Mouse (Mus musculus) erythroblast, adult 5-6 weeks (primary cell): ENCODE results near the gene Tmem267. TPM values are rescaled to one million over a fixed set of nuclear protein-coding genes. Genes with fewer than 3 reads are reported as not detected.
A peak's percentile ranks its signal among the peaks of the same experiment; 100 is the strongest.
"Not testable (repeated sequence)": the region's sequence is repeated elsewhere in the genome, so short reads cannot be mapped to it uniquely, and the experiment has no call there.

ENCODE experiments used
- ATAC-seq: replicated peaks from 2 replicates; pipeline ENCODE4 v1.8.0; 2016; ENCODE audit warnings: moderate number of reproducible peaks, mild to moderate bottlenecking, moderate TSS enrichment, inconsistent platforms; ENCODE audit not compliant: poor library complexity, low FRiP score, severe bottlenecking
- total RNA-seq, 2 experiments: library from RNA; stranded (forward) in 1 of 2; stranded (reverse) in 1 of 2; fragments of 150-400 nt in 1 of 2; fragments of 200-764, 138-1000 nt in 1 of 2; gene quantifications; 2 replicates each; pipeline versions ENCODE4 v1.2.3 to v1.2.4; 2015 to 2017; ENCODE audit warnings: low replicate concordance in 2 of 2

The Tmem267 gene
- total RNA-seq, 2 experiments from 2014 or later = 0.43 to 6.3 TPM

DNA sequence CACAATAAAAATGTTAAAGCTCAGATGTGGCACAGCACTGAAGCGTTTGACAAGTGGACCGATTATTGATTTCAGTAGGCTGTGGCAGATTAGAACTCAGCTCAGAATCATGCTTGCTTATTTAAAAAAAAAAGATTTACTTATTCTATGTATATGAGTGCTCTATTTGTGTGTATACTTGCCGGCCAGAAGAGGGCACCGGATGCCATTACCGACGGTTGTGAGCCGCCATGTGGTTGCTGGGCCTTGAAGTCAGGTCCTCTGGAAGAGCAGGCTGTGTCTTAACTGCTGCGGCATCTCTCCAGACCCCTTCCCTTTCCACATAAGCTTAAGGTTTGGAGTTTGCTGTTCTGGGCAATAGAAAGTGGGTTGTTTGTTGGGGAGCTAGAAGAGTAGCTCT is 116.1 kb downstream of the Tmem267 start:
- not testable (repeated sequence) for ATAC-seq

DNA sequence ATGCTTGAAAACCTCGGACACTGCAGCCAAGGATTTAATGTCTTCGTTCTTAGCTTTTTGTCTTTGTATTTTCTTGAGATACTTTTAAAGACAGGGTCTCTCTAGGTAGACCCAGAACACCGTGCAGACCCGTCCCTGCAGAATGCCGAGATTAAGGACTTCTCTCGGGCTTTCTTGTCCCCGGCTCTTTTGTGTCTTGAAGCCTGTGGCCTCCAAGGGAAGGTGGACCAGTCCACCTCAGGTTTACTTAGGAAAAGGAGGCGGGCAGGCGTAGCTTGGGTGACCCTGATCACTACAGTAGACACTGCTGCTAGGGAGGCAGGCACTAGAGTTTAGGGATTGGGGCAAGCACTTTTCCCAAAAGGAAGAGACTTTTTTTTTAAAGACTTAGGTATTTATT is 116.5 kb downstream of the Tmem267 start:
- ATAC-seq = not testable (repeated sequence)

DNA sequence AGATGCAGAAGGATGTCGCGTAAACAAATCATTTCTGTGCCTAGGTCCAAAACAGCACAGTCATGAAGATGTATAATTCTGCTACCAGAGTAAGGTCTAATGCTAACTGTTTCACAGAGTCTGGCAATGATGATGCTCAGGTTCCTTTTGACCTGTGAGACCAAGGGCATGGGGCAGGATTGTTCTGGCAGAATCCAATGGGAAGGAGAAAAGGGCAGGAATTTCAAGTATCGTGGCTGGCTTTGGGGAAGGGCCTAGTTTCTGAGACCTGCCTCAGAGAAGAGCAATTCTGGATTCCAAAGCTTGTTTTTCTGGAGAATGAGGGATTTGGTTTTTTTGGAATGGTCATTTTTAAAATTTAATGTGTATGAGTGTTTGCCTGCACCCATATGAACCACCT is 131.0 kb downstream of the Tmem267 start:
- no peak for ATAC-seq

DNA sequence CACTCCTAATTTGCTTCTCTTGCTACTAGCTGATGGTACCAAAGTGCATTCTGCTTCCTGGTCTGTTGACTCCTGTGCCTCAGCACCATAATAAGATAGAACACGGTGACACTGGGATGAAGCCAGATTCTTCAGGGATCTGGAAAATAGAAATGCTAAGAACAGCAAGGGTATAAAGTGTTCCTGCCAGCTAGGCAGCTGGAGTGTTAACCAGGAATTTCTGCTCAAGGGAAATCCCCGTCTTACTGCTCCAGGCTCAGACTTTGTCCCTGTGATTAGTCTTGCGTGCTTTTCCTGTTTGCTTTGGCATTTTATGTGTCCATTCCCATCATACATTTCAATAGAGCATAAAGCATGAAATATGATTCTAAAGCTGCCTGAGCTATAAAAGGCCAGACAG is 131.9 kb downstream of the Tmem267 start:
- no peak for ATAC-seq

DNA sequence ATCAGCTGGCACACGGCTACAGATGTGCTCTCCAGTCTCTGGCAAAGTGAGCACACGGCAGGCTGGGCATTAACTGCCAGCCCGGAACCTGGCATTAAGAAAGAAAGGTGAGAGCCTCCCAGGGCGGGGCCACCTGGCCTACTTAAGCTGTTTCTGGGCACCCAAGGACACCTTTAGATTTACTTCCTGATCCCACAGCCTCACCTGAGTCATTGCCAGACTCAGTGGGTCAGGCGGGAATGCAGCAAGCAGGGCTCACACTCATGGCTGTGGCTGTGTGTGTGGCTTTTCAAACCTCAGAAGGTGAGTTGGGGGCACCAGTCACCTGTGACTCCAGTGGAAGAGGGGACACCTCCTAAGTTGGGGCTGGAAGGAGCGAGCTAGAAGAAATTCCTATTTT is 135.8 kb downstream of the Tmem267 start, which contains the start of gene Ccl28:
TSS of gene Ccl28 (plus strand) at position 186 of the 400 bp plus-strand sequence.
- ATAC-seq = no peak

DNA sequence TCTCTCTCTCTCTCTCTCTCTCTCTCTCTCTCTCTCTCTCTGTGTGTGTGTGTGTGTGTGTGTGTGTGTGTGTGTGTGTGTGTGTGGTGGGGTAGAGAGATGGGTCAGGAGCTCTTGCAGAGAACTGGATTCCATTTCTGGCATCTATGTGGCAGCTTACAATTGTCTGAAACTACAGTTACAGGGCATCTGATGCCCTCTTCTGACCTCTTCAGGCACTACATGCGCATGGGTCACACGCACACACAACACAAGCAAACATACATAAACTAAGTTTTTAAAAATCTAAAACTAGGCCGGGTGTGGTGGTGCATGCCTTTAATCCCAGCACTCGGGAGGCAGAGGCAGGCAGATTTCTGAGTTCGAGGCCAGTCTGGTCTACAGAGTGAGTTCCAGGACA is 138.1 kb downstream of the Tmem267 start:
- ATAC-seq = not testable (repeated sequence)

DNA sequence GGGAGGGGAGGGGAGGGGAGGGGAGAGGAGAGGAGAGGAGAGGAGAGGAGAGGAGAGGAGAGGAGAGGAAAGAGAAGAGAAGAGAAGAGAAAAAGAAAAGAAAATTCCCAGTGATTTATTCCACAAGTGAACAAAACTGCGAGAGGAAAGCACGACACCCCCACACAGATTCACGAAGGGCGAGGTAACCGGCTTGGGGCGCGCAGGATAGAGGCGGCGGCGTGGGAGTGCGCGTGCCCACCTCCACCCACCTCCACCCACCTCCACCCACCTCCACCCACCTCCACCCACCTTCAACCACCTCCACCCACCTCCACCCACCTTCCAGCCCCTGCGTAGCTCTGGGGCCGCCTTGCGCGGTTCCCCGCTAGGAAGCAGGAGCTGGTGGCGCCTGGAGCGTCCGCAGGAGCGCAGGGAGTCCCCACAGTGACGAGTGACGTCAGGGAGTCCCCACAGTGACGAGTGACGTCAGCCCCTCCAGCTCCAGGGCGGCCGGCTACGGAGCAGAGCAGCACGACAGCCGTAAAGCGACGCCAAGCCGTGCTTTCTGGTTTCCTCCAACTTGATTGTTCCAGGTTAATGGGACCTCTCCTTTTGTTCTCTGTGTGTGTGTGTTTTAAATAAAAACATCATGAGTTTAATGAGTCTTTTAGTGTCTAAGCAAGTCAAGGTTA is 143.8 kb downstream of the Tmem267 start:
- ATAC-seq = peak; percentile 80

DNA sequence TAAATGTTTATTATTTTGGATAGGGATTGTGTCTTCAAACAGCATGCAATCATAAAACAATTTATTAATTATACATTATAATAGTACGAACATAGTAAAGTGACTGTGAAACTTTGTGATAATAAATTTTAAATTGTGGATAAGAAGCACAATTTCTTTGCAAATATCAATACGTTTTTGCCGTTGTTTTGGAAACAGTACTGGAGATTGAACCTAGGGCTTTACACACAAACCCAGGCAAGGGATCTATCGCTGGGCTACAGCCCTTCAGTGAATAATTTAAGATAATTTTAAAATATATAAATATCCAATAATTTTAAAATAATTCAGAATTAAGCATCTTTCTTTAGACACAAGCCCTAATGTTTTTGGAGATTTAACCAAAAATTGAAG is 144.3 kb downstream of the Tmem267 start:
- no peak for ATAC-seq

DNA sequence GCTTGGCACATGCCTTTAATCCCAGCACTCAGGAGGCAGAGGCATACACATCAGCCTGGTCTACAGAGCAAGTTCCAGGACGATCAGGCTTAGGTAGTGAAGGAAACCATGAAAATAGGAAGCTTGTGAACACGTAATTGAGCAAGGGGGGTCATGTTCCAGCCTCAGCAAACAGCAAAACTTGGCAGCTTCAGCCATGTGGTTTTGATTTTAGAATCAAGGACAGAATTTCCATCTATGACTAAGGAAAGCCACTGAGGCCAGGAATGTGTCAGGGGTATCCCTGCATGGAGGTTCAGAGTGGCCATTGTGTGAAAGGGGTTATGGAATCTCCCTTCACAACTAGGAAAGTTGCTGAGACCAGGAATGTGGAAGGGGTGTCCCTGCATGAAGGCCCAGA is 147.7 kb downstream of the Tmem267 start:
- no peak for ATAC-seq

DNA sequence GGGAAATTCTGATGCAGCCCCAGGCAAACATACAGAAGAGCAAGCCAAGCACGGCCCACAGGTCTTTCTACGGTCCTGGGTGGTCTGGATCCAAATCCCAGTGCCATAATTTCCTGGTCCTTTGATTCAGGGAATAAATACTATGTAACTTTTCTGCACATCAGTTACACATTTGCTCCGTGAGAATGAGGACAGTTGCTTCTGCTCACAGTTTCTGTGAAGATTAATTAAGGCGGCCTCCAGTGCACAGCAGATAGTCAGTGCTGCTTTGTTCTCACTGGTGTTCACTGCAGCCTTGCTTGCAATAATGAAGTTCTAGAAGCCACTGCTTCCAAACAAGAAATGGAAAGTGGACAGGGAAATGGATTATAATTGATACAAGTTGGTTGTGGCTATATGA is 150.0 kb downstream of the Tmem267 start:
- ATAC-seq = no peak

DNA sequence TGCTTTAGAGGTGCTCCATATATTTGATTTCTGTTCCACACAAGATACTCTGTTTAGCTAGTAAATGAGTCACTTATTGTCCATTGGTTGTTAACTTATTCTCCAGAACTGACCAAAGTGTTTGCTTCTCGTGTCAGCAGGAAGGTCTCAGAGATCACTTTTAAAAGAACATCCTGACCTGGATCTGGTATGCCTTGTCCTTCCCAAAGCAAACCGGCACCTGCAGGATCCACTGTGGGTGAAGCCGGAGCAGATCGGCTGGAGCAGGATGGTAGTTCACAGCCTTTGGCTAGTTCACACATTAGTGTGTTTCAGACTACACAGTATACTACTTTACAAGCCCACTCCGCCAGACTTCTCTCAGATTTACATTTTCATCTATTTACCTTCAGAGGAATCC is 150.6 kb downstream of the Tmem267 start:
- ATAC-seq = no peak

DNA sequence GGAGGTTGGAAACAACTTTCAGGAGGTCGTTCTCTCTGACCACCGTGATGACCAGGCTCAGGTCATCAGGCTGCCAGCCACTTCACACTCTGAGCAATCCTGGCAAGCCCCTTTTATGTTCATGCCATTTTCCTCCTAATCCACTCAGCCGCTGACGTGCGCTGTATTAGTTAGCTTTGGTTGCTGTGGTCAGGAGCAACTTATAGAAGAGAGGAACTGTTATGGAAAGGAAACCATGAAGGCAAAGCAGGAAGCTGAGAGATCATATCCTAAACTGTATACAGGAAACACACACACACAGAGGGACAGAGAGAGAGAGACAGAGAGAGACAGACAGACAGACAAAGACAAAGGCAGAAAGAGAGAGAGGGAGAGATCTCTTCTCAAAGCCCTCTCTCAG is 151.5 kb downstream of the Tmem267 start:
- ATAC-seq = no peak

DNA sequence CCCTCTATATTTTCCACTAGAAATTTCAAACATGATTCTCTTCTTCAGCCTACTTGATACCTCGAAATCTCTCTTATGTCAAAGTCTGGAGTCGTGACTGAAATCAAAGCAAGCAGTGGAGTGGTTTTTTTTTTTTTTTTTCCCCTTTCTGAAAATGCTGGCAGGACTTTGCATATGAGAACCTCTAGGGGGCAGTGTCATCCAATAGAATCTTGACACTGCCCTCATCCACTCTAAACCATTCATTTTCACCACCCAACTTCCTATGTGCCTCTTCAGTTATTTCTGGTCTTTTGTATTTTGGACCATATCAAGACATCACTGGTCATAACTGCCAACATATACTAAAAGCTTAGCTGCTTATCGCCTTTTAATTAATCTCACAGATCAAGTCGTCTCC is 152.7 kb downstream of the Tmem267 start:
- 0 out of 2 replicates have a peak, but pooled peaks have one; percentile 43 for ATAC-seq

DNA sequence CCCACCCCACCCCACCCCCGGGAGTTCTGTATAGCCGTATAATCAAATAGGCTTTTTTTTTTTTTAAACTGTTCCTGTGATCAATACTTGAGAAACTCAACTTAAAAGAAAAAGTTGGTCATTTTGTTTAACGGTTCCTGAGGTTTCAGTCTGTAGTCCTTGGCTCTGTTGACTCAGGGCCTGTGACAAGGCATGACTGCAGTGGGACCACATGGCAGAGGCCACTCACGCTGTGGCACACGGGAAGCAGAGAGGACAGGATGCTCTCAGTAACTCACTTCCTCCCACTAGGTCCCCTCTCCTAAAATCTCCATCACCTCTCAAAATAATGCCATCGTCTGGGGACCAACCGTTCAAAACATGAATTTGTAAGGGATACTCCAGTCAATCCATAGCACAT is 153.3 kb downstream of the Tmem267 start:
- no peak for ATAC-seq

DNA sequence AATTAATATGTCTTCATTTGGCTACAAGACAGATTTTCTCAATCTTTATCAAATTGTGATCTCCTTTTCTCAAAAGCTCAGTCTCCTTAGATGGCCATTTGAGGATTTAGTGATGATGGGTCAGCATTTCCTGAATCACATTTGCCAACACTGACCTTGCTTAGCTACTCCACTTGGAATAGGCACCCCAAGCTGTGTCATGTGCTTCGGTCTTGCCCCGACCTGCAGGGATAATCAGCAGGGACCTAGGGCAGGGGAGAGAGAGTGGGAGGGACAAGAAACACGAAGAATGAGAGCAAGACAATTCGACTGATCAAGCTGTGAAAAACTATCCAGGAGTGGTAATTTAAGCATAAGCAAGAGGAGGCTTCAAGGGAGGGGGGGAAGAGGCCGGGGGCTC is 156.9 kb downstream of the Tmem267 start:
- no peak for ATAC-seq

DNA sequence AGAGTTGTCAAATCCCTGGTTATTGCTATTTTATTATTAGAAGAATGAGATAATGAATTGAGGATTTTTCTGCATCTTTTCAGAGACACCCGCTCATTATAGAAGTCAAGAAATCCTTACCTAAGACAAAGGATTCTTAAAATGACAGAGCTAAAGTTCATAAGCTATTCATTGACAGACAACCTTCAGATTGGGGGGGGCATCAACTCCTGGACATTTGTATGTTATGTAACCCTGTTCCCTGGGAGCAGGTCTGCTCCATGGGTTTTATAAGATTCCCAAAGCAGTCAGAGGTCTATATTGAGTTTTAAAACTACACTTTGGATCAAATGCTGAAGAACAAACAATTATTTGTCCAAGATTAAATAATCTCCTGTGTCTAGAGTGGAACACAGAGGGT is 158.7 kb downstream of the Tmem267 start:
- no peak for ATAC-seq

DNA sequence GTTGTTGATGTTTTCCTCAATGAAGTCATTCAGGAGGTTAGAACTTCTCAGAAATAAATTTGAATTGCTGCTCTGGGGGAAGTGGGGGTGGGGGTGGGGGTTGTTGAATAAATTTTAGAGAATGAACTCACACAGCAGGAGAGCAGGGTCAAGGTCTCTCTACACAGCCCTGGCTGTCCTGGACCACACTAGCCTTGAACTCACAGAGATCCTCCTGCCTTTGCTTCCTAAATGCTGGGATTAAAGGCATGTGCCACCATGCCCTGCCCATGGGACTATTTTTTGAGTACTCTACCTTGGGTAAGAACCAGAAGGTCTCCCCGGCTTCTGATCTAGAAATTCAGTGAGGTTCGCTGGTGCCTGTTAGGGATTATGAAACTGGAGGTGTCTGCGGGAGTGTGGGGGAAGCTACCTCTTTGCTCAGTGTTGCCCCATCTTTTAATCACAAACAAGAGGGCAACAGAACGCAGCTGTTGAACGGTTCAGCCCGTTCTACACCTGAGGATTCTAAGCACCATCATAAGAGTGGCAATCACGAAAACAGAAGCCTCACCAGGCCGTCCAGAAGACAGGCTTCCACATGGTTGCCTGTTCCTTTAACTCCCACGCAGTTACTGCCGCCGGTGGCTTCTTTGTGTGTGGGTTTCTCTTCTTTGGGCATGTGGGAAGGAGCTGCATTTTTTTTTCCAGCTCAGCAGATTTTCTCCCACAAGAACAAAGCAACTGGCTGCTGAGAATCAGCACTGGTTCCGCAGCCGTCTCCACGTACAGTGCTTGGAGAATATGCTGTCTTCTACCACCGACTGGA is 161.3 kb downstream of the Tmem267 start:
- ATAC-seq = no peak

DNA sequence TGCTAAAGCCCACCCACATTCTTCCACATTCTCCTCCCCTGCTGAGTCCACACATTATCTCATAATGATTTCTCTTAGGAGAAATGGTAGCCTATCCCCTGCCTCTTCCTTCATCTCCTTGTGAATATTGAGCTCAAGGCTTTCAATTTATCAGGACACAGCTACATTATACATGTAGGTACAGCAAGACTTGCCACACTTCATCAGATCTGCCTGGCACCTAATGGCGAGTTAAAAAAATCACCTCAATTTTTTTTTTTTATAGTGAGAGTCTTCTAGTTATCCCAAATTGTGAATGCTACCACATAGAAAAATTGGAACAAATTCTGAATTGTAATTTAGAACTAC is 161.8 kb downstream of the Tmem267 start:
- no peak for ATAC-seq

DNA sequence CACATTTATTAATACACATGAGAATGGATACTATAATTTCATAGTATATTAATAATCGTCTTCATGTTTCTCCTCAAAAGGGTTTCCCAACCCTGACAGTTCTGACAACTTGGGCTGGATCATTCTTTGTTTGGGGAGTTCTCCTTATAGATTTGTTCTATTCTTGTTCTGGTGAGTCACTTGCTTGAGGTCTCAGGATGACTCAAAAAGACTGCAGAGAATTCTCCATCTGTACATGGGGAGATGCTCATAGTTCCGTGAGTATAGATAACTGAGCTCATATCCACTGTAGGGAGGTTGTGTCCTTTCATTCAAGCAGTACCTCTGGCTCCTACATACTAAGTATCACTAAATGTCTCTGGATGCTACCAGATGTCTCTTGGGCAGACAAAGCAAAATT is 166.9 kb downstream of the Tmem267 start:
- ATAC-seq = no peak

DNA sequence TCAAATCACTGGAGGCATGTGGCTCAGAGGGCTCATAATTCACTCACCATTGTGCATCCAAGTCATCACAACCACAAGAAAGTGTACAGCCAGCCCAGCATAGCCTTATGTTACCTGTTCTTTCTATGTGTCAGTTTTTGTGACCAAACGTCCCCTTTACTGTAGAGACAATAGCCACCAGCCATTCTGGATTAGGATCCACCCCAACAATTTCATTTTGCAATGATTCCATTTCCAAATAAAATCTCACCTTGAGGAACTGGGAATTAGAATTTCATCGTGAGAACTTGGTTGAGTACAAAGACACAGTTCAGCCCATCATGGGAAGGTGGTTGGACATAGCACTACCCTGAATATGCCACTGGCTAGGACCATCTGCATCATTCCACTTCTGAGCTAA is 168.4 kb downstream of the Tmem267 start:
- ATAC-seq = no peak

DNA sequence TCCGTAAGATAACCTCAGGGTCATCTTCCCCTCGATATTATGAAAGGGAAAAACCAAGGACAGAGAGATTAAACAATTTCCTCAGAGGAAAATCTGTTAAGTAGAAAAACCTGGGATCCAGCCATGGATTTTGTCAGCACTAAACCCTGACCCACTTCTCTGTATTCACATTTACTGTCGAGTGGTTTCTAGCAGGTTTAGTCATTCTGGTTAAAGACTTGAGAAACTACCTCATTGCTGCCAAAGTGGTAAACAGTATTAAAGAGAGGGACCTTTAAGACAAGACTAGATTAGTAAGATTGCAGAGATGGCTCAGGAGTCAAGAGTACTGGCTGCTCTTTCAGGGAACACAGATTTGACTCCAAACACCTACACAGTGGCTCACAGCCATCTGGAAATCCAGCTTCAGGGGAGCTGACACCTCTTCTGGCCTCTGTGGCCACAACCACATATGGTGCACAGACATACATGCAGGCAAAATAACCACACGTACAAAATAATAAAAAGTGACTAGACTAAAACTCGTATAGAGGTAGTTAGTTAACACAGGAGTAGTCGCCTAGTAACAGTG is 169.1 kb downstream of the Tmem267 start:
- no peak for ATAC-seq
